Mouse (Mus musculus) E14TG2a.4 (cell line): Measurements from ENCODE around the gene Slc25a33.
A peak's percentile ranks its signal among the peaks of the same experiment; 100 is the strongest.

Experiments
- H3K27me3 ChIP-seq: 2 replicates; pipeline ENCODE4 v1.6.1; 2014; ENCODE audit warnings: low read length, control low read depth; ENCODE audit not compliant: insufficient read depth
- H3K36me3 ChIP-seq: 2 replicates; pipeline ENCODE4 v1.6.1; 2014; ENCODE audit warnings: low read length, control low read depth; ENCODE audit not compliant: insufficient read depth
- H3K4me1 ChIP-seq: replicated peaks from 2 replicates; pipeline ENCODE4 v1.6.1; 2014; ENCODE audit warnings: low read depth, low read length, control low read depth
- H3K4me3 ChIP-seq: replicated peaks from 2 replicates; pipeline ENCODE4 v1.5.1; 2014; ENCODE audit warnings: mild to moderate bottlenecking, low read length
- H3K9me3 ChIP-seq: 2 replicates; pipeline ENCODE4 v1.6.1; 2014; ENCODE audit warnings: low read length, control low read depth
- CTCF ChIP-seq: conservative IDR thresholded peaks from 2 replicates; pipeline ENCODE4 v1.5.1; 2014; ENCODE audit warnings: low read length
- NANOG ChIP-seq: IDR thresholded peaks from 2 replicates; pipeline ENCODE4 v1.6.1; 2014; ENCODE audit warnings: borderline replicate concordance, low read length, mixed read lengths
- POU5F1 ChIP-seq: IDR thresholded peaks from 2 replicates; pipeline ENCODE4 v1.6.1; 2014; ENCODE audit warnings: low read length, borderline replicate concordance

The Slc25a33 gene

GRCm38 (mm10) chr4:149721163-149721562, 52.9 kb downstream of the Slc25a33 start:
- Histone ChIP-seq H3K4me1 (peaks cover 82% of the 10 kb centered on the region), H3K27me3 (no peaks in the 10 kb centered on the region), H3K4me3 (no peak overlapping the region), H3K36me3 (peaks cover 98% of the 10 kb centered on the region), H3K9me3 (no peaks in the 10 kb centered on the region)
- TF ChIP-seq POU5F1 = no peak

- TF ChIP-seq CTCF (peak; percentile 99), NANOG (no peak)
- Histone ChIP-seq H3K36me3 (peaks cover 98% of the 10 kb centered on the region), H3K27me3 (no peaks in the 10 kb centered on the region), H3K4me3 (no peak overlapping the region), H3K9me3 (no peaks in the 10 kb centered on the region), H3K4me1 (peaks cover 67% of the 10 kb centered on the region)
Observed at GRCm38 (mm10) chr4:149719686-149720085, 54.4 kb downstream of the Slc25a33 start.

- H3K4me1 ChIP-seq = peaks cover 43% of the 10 kb centered on the region
- H3K27me3 ChIP-seq = no peaks in the 10 kb centered on the region
Observed at GRCm38 (mm10) chr4:149714542-149714941, 59.5 kb downstream of the Slc25a33 start.

GRCm38 (mm10) chr4:149711955-149712354, 62.1 kb downstream of the Slc25a33 start:
- Histone ChIP-seq H3K9me3 (no peaks in the 10 kb centered on the region), H3K4me1 (peaks cover 25% of the 10 kb centered on the region), H3K27me3 (peaks cover 3% of the 10 kb centered on the region; the same call in 1 of the 2 replicates), H3K4me3 (no peak overlapping the region), H3K36me3 (peaks cover 25% of the 10 kb centered on the region)
- TF ChIP-seq CTCF (no peak; the same call in 1 of the 2 replicates), NANOG (no peak), POU5F1 (no peak)

More at GRCm38 (mm10) chr4:149714542-149714941, 59.5 kb downstream of the Slc25a33 start:
- Histone ChIP-seq H3K9me3 (no peaks in the 10 kb centered on the region), H3K36me3 (peaks cover 51% of the 10 kb centered on the region), H3K4me3 (no peak overlapping the region)
- TF ChIP-seq CTCF (no peak), NANOG (no peak), POU5F1 (no peak)

GRCm38 (mm10) chr4:149711485-149711884, 62.6 kb downstream of the Slc25a33 start:
- Histone ChIP-seq H3K9me3 (no peaks in the 10 kb centered on the region), H3K4me3 (no peak overlapping the region), H3K36me3 (peaks cover 20% of the 10 kb centered on the region), H3K27me3 (peaks cover 3% of the 10 kb centered on the region; the same call in 1 of the 2 replicates), H3K4me1 (peaks cover 21% of the 10 kb centered on the region)
- TF ChIP-seq POU5F1 = no peak
- no peak for TF ChIP-seq NANOG
- TF ChIP-seq CTCF = no peak

GRCm38 (mm10) chr4:149710510-149710909, 63.6 kb downstream of the Slc25a33 start:
- Histone ChIP-seq H3K36me3 (peaks cover 10% of the 10 kb centered on the region), H3K4me1 (peaks cover 21% of the 10 kb centered on the region), H3K4me3 (no peak overlapping the region), H3K27me3 (peaks cover 3% of the 10 kb centered on the region; the same call in 1 of the 2 replicates), H3K9me3 (no peaks in the 10 kb centered on the region)
- peak; percentile 30; the same call in 1 of the 2 replicates for TF ChIP-seq CTCF
- TF ChIP-seq NANOG = no peak

GRCm38 (mm10) chr4:149705941-149706340, 68.1 kb downstream of the Slc25a33 start:
- no peak overlapping the region for H3K4me3 ChIP-seq
- no peaks in the 10 kb centered on the region for H3K36me3 ChIP-seq
- H3K9me3 ChIP-seq = no peaks in the 10 kb centered on the region
- TF ChIP-seq CTCF (no peak), NANOG (no peak), POU5F1 (no peak)
- peaks cover 3% of the 10 kb centered on the region; the same call in 1 of the 2 replicates for H3K27me3 ChIP-seq
- H3K4me1 ChIP-seq = peaks cover 19% of the 10 kb centered on the region

GRCm38 (mm10) chr4:149705298-149705697, 68.8 kb downstream of the Slc25a33 start:
- no peaks in the 10 kb centered on the region for H3K9me3 ChIP-seq
- no peak for TF ChIP-seq POU5F1
- TF ChIP-seq NANOG = no peak
- H3K36me3 ChIP-seq = no peaks in the 10 kb centered on the region
- peaks cover 9% of the 10 kb centered on the region for H3K27me3 ChIP-seq
- no peak overlapping the region for H3K4me3 ChIP-seq
- peaks cover 18% of the 10 kb centered on the region for H3K4me1 ChIP-seq

GRCm38 (mm10) chr4:149702210-149702979, 71.7 kb downstream of the Slc25a33 start, which contains the start of gene Pik3cd:
Gene Pik3cd (minus strand): TSS chr4:149702571.
- TF ChIP-seq CTCF = no peak
- TF ChIP-seq NANOG = no peak
- no peak for TF ChIP-seq POU5F1
- Histone ChIP-seq H3K9me3 (no peaks in the 10 kb centered on the region), H3K4me3 (peak within 1 kb of the TSS; percentile 46), H3K27me3 (peaks cover 30% of the 10 kb centered on the region), H3K4me1 (peaks cover 28% of the 10 kb centered on the region), H3K36me3 (no peaks in the 10 kb centered on the region)
